7 mouse cellular contexts compared by ENCODE assay signal in genomic region chr4:135545080-135545511, GRCm38 (mm10). TPM values are rescaled to one million over a fixed set of nuclear protein-coding genes. Genes with fewer than 3 reads are reported as not detected.
DNase-seq lines count a peak whose midpoint lies in the region; ATAC-seq and TF ChIP-seq lines count a peak whose summit lies in the region.

No protein-coding gene starts in this region.

- no peak for TF ChIP-seq CTCF in E14TG2a.4 (conservative IDR thresholded peaks at IDR 0.05; ENCODE audit: low read length)

- H3K4me3 ChIP-seq in E14TG2a.4 (replicated peaks; ENCODE audit: low read length), result peak overlapping the region; percentile 69

- H3K9me3 ChIP-seq in E14TG2a.4 (ENCODE audit: low read length), result no peaks in the 10 kb centered on the region

- H3K36me3 ChIP-seq in E14TG2a.4 (ENCODE audit: insufficient read depth, low read length), result peaks cover 54% of the 10 kb centered on the region

- peak; percentile 51; the same call in 1 of the 2 replicates for ATAC-seq in megakaryocyte-erythroid progenitor cell, adult 5-6 weeks (replicated peaks; ENCODE audit: low FRiP score, low TSS enrichment, poor library complexity, severe bottlenecking)
- ATAC-seq in cerebellum, adult (ENCODE audit: insufficient number of reproducible peaks, low FRiP score, low TSS enrichment), result no peak

- H3K27me3 ChIP-seq in E14TG2a.4 (ENCODE audit: insufficient read depth, low read length), result no peaks in the 10 kb centered on the region

- peak; percentile 24 to 28 for DNase-seq in B cell, adult 2 months
- peak; percentile 35 to 51 for DNase-seq in heart, adult 9 months (ENCODE audit: low spot score in 2 of 2)
- DNase-seq in kidney, postnatal 14 days, result peak; percentile 31
- DNase-seq in layer of hippocampus, adult 9-11 months, result no peak

- H3K4me1 ChIP-seq in E14TG2a.4 (replicated peaks; ENCODE audit: low read depth, low read length), result peaks cover 87% of the 10 kb centered on the region

RNA-seq across cellular contexts. Expression of gene Grhl3, which starts 28.3 kb away (rescaled TPM):
- not detected in 2 replicates for total RNA-seq in megakaryocyte-erythroid progenitor cell, adult 5-6 weeks (2014; fragmentation: Nextera tagmentation)
- total RNA-seq in megakaryocyte-erythroid progenitor cell, adult 5-6 weeks (2017), result not detected in 2 replicates

RNA-seq across cellular contexts. Expression of gene Nipal3, which starts 50.3 kb away (rescaled TPM):
- total RNA-seq in megakaryocyte-erythroid progenitor cell, adult 5-6 weeks (2014; fragmentation: Nextera tagmentation), result 14.5 and 19.2 TPM in 2 replicates
- total RNA-seq in megakaryocyte-erythroid progenitor cell, adult 5-6 weeks (2017), result 17.0 and 32.2 TPM in 2 replicates

RNA-seq across cellular contexts. Expression of gene Stpg1, which starts 50.5 kb away (rescaled TPM):
- total RNA-seq in megakaryocyte-erythroid progenitor cell, adult 5-6 weeks (2014; fragmentation: Nextera tagmentation), result not detected in 2 replicates
- not detected in 2 replicates for total RNA-seq in megakaryocyte-erythroid progenitor cell, adult 5-6 weeks (2017)
